Mouse (Mus musculus) gastrocnemius, postnatal 25 days (tissue): ENCODE data around the gene Ifna9. TPM values are rescaled to one million over a fixed set of nuclear protein-coding genes. Genes with fewer than 3 reads are reported as not detected.
"Not testable (repeated sequence)": the region's sequence is repeated elsewhere in the genome, so short reads cannot be mapped to it uniquely, and the experiment has no call there.

Experiments
- DNase-seq: peaks from one replicate; pipeline ENCODE4 v3.0.0; 2022
- long read RNA-seq, 2 experiments: library from polyadenylated mRNA; stranded (forward); transcript quantifications; one replicate each; pipeline ENCODE4 v2.0.0; 2021
- total RNA-seq, 2 experiments: library from RNA; stranded (reverse); gene quantifications; 1 replicate in 1 of 2; 2 replicates in 1 of 2; pipeline ENCODE4 v1.2.3; 2021

The Ifna9 gene
- total RNA-seq = not detected
- long read RNA-seq, experiment 1 = 0 reads
- long read RNA-seq, experiment 2 = 0 reads

DNA sequence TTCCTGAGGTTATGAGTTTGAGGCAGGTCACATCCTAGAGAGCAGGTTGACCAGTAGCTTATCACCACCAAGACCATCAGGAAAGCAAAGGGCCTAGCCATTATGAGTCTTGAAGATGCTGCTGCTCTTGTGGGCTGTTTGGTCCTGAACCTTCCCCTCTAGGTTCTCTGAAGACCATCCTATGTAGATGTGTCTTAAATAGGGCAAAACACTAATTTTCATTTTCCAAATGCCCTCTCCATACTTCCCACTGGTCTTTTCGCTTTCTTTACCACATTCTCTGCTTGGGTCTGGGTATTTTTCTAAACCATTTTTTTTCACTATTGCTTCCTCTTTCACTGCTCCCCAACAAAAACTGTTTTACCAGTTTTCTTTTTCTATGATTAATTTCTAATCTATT is at the start of gene Ifna9:
Gene Ifna9 (minus strand): TSS at position 101 of the 400 bp plus-strand sequence.
- no peak for DNase-seq

DNA sequence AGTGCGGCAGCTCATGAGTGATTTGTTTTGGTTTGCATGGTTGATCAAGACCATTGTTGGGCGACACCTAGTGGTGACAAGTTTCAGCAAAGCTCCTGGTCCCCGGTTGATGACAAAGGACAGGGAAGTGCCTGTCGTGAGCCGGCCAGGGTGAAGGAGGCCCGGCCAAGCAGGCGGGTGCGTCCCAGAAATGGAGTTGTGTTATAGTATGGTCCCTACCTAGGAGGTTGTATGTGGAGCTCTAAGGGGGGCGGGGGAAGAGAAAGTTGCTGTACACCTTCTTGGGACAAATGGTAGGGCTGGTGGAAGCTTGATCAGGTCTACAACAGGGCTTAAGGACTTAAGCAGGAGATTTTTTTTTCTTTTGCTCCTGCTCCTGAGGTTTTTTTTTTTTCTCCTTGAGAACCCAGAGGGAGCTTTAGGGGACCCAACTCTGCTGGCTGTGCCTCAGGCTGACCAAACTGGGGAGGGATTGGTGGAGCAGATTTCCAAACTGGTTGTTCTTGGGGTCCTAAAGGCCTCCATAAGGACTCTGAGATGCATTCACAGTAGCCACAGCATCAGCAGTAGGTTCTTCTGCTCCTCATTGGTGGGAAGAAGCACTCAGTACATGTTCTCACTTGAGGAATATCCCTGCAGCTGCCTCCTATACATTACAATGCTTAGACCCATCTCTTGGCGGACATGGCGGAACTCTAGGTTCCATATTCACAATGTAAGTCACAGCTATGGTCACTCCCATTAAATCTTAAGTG is 49.1 kb upstream of the Ifna9 start:
- DNase-seq = peak; percentile 64

DNA sequence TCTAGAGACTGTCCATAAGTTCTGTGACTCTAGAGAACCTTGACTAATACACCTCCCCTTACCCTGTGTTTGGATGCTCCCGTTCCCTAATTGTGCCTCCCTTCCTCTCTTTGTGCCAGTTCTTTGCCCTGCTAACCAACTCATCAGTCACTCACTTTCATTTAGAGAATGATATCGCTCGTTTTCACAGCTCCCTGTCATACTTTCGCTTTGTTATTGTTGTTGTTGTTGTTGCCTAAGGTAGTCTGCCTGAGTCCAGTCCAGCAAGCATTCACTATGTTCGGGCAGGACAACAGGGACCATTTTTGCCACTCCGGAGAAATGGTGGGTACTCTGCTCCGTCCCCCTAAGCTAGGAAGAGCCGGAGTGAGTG is 48.5 kb upstream of the Ifna9 start:
- DNase-seq = no peak

GRCm38 (mm10) chr4:88634311-88634710 is 42.1 kb upstream of the Ifna9 start, which contains the start of gene C87499:
Gene C87499, minus strand, starts transcription at chr4:88634411.
- no peak for DNase-seq

- DNase-seq = no peak
Measured at GRCm38 (mm10) chr4:88603276-88603675, 11.1 kb upstream of the Ifna9 start, which contains the start of gene Ifna12. Gene Ifna12, minus strand, starts transcription at chr4:88603376.

DNA sequence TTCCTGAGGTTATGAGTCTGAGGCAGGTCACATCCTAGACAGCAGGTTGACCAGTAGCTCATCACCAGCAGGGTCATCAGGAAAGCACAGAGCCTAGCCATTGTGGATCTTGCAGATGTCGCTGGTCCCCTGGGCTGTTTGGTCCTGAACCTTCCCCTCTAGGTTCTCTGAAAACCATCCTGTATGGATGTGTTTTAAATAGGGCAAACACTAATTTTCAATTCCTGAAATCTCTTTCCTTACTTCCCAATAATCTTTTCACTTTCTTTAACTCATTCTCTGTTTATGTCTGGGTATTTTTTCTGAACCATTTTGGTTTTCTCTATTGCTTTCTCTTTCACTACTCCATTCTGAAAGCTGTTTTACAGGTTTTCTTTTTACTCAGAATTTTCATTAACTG is 20.5 kb downstream of the Ifna9 start, which contains the start of gene Ifna14:
Gene Ifna14 (minus strand): TSS at position 101 of the 400 bp plus-strand sequence.
- DNase-seq = no peak

GRCm38 (mm10) chr4:88561791-88562190 is 30.4 kb downstream of the Ifna9 start:
- DNase-seq = no peak

- DNase-seq = not testable (repeated sequence)
Measured at GRCm38 (mm10) chr4:88558145-88558544, 34.0 kb downstream of the Ifna9 start, which contains the start of gene Ifna15. Gene Ifna15, minus strand, starts transcription at chr4:88558245.

DNA sequence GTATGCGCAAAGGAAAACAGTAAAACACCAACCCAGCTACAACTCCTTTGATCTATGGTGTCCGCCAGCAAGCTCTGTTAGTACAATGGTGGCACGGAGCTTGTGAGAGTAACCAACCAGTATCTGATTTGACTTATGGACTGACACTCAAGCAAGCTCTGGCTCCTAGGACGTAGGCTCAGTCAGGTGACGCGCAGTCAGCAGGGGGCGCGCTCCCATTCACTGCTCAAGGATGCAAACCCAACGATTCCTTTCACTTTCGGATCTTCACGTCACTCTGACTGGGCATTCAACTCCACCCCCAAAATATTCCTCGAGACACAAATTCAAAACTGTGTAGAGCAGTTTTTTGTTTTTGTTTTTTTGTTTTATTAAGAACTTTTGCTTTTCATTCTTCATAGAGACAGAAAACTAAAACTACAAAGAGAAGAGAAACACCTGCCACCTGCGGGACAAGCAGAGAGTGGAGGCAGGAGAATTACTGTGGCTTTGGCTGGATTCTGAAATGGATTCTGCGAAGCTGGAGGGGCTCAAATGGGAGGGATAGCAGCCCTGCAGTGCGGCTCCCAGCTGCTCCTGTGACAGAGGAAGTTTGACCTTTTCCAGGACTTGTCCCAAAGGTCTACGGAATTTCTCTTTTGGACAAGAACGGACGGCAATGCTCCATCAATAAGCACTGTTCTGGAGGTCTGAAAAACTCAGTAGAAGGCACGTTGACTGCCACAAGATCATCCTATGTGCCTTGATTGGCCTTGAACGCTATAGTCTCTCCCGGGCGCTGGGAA is 41.8 kb downstream of the Ifna9 start:
- DNase-seq = peak; percentile 48

GRCm38 (mm10) chr4:88547986-88548385 is 44.2 kb downstream of the Ifna9 start:
- DNase-seq = no peak

DNA sequence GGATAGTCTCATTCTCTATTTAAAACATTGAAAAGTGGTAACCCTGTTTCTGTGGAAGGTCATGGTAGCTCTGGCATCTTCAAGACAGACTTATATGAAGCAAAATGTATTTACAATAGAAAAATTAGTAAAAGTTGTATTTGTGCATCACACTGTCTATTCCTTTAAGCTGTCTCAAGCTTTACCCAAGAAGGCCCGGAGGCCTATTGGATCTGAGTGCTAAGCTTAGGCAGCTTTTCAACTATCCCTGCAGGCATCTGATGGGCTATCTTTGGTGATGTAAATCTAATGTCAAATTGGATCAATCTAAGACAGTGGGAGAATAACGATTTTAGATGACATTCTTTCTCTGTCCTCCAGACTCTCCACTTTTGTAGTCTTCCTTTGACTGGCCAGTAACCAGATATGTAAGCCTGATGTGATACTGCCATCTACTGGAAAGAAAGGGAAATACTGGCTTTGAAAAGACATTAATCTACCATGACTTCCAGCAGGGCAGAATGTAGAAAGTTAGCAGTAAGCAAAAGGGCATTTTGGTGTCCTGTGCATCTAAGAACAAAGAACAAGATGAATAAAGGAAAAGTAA is 48.4 kb downstream of the Ifna9 start:
- no peak for DNase-seq

Other genes with a start within 250 kb of the Ifna9 start
- 1 to 10 TPM; 1.3 to 1.6 TPM for gene Hacd4, start 153.5 kb downstream of the Ifna9 start, total RNA-seq
- not detected for gene Ifnb1, start 69.6 kb downstream of the Ifna9 start, total RNA-seq
- not detected for gene Ifna15, start 34.1 kb downstream of the Ifna9 start, total RNA-seq
- gene Ifna14, start 20.6 kb downstream of the Ifna9 start, total RNA-seq = not detected
- not detected for gene Ifna12, start 11.0 kb upstream of the Ifna9 start, total RNA-seq
- not detected for gene C87499, start 42.0 kb upstream of the Ifna9 start, total RNA-seq
- gene Ifna13, start 52.1 kb upstream of the Ifna9 start, total RNA-seq = not detected
- gene Ifna16, start 84.5 kb upstream of the Ifna9 start, total RNA-seq = not detected
- not detected for gene Ifna2, start 91.5 kb upstream of the Ifna9 start, total RNA-seq
- gene Ifnab, start 99.0 kb upstream of the Ifna9 start, total RNA-seq = not detected
- under 1 TPM; 0.26 to 0.43 TPM for gene Gm26566, start 129.4 kb upstream of the Ifna9 start, total RNA-seq
- gene Klhl9, start 130.1 kb upstream of the Ifna9 start, total RNA-seq = 10 to 100 TPM; 45.1 to 47.2 TPM
- not detected for gene Gm13271, start 162.5 kb upstream of the Ifna9 start, total RNA-seq
- gene Gm13283, start 167.7 kb upstream of the Ifna9 start, total RNA-seq = not detected
- not detected for gene Gm13290, start 181.4 kb upstream of the Ifna9 start, total RNA-seq
- not detected for gene Gm13289, start 184.5 kb upstream of the Ifna9 start, total RNA-seq
- gene Gm13272, start 187.5 kb upstream of the Ifna9 start, total RNA-seq = not detected
- gene Ifnz, start 189.7 kb upstream of the Ifna9 start, total RNA-seq = not detected
- not detected for gene Gm13276, start 193.3 kb upstream of the Ifna9 start, total RNA-seq
- gene Gm13277, start 196.2 kb upstream of the Ifna9 start, total RNA-seq = not detected
- not detected for gene Gm13278, start 199.2 kb upstream of the Ifna9 start, total RNA-seq
- not detected for gene Gm13275, start 202.1 kb upstream of the Ifna9 start, total RNA-seq
- not detected for gene Gm13279, start 205.0 kb upstream of the Ifna9 start, total RNA-seq
- not detected for gene Gm13285, start 207.3 kb upstream of the Ifna9 start, total RNA-seq
- not detected for gene Gm13287, start 210.9 kb upstream of the Ifna9 start, total RNA-seq
- not detected for gene Gm13288, start 213.1 kb upstream of the Ifna9 start, total RNA-seq
- gene Ifna7, start 223.8 kb upstream of the Ifna9 start, total RNA-seq = not detected
- not detected for gene Ifna11, start 227.6 kb upstream of the Ifna9 start, total RNA-seq
- not detected for gene Ifna6, start 235.0 kb upstream of the Ifna9 start, total RNA-seq
- gene Ifna5, start 243.1 kb upstream of the Ifna9 start, total RNA-seq = not detected
- gene Ifna4, start 249.5 kb upstream of the Ifna9 start, total RNA-seq = not detected